Mouse (Mus musculus) spleen, adult 18-20 months (tissue): ENCODE measurements around the gene Fkbp2.

Source experiments
- DNase-seq, 2 experiments: peaks; one replicate each; pipeline ENCODE4 v3.0.0; 2022; ENCODE audit warnings: mixed read lengths in 2 of 2

Gene Fkbp2

DNA sequence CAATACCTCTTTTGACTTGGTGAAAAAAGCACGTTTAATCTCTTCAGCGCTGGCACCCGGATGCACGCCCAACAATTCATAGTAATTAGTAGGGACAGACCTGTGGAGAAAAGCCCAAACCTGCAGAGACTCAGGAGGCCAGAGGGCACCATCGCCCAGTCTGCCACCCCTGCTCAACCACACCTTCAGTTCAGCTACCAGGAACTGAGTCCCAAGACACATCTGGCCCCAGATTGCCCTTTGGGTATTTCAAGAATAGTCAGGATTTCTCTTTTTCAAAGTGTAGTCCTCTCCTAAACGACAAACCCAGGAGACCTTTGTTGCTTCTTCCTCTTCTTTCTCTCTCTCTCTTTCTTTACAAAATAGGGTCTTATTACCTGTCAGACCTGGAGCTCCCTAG, 10.4 kb upstream of the Fkbp2 start:
- DNase-seq = no peak

DNA sequence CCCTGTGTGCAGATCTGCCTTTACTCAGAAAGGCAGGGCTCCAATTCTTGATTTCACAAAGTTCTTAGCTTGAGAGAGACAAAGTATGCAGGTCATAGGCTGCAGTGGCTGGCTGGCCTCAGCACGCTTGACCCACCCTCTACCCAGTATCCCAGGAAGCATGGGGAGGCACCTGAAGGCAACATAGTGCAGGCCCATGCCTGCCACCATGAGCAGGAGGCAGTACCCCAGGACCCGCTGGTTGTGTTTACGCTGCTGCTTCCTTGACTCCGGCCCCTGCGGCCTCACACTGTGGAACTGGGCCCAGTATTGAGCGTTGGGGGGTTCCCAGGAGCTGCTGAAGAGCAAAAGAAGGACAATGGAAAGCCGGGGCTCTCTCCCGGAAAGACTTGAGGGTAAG, 8.9 kb upstream of the Fkbp2 start:
- no peak for DNase-seq

DNA sequence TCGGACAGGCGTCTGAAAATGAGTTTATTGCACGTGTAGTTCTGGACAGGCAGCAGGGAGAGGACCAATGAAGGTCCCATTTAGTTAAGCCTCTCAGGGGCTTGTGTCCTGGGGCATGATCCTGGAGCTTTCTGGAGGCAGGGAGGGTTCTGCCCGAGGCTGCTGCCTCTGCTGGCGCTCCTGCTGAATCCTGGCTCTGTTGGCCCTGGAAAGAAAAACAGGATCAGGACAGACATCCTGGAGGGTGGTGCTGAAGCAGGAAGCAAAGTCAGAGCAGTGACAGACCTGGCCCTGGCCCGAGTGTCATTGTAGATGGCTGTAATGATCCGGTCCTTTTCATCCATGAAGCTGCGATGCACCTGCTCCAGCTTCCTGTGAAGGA, 7.6 kb upstream of the Fkbp2 start:
- DNase-seq = no peak

DNA sequence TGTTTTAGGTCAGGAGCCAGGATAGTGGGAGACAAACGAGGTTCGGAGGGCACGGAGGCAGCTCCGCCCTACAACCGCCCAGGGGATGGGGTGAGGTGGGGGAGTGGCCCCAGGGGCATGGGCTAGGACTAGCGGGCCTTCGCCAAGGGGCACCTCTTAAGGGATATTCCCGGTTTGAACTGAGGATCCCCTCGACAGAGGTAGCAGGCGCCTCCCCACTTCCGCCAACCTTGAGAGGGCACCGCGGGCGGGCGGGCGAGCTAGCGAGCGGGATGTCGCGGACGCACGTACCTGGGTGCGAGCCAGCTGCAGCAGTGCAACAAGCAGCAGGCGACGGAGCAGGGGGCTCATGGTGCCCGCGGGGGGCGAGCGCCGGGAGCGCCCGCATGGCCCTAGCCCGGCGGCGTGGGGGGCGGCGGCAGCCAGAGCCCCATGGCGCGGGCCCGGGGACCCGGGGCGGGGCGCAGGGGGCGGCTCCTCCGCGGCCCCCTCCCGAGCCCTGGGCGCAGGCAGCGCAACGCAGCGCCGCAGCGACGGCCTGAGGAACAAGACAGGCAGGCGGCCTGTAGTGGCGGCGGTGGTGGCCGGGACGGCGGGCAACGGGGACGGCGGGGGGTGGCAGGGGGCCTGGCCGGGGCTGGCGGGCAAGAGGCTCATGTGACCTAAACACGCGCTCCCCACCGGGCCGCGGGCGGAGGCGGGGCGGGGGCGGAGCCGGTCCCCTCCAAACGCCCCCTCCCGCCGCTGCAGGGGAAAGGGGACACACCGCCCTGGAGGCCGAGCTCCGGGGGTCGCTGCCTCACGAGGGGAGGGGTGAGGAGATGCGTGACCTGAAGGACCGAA, 7.0 kb upstream of the Fkbp2 start, which contains the start of gene Vegfb:
Gene Vegfb, minus strand, starts transcription at position 591 of the 843 bp plus-strand sequence.
- DNase-seq = peak; percentile 52 to 71

DNA sequence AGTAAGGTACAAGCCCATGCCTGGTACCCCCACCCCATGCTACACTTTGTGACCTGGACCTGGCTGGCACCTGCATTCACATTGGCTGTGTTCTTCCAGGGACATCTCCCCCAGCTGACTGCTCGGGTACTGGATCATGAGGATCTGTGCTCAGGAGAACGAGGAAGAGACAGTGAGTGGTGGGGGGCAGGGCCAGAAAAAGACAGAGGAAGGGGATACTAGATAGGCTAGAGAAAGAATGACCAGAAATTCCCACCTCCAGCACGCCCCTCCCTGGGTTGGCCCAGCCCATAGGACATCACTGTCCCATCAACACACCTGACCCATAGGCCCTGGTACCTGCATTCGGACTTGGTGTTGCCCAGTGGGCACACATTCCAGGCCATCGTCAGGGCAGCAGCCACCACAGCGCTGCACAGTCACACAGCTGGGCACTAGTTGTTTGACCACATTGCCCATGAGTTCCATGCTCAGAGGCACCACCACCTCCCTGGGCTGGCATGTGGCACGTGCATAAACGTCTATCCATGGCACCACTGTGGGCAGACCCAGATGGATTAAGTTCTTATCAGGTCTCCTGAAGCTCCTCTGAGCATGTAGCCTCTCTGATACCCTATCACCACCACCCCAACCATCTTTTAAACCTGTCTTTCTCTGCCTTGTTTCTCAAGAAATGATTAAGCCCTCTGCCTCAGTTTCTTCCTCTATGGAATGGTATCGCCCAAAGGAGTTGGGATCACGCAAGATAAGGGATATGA, 5.8 kb upstream of the Fkbp2 start:
- DNase-seq = no peak

DNA sequence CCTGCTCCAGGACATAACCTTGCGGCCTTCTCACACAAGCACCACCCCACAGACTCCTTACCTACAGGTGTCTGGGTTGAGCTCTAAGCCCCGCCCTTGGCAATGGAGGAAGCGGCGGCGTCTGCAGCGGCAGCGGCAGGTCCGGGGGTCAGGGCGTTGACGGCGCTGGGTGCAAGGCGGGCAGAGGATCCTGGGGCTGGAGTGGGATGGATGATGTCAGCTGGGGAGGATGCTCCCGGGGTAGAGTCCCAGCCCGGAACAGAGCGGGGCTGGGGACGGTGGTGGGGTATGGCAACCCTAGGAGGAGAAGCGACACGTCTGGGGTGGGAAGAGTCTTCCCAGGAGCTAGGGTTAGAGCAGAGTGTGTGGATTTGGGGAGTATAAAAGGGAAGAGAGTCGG, 5.0 kb upstream of the Fkbp2 start:
- no peak for DNase-seq

DNA sequence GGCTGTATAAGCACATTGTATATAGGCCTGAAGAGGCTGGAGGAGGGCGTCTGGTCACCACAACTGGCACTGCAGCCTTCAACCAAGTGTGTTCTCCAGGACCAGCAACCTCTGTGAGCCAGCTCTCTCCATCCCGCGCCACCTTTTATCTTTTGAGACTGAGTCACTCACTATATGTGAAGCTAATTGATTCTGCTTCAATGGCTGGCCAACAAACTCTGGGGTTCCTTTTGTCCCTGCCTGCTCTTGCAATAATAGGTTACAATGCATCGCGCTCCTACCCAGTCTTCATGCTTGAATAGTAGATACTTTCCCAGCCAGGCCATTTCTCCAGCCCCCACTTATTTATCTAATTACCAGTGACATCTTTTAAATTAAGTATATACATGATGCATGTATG, 3.3 kb upstream of the Fkbp2 start:
- DNase-seq = no peak

DNA sequence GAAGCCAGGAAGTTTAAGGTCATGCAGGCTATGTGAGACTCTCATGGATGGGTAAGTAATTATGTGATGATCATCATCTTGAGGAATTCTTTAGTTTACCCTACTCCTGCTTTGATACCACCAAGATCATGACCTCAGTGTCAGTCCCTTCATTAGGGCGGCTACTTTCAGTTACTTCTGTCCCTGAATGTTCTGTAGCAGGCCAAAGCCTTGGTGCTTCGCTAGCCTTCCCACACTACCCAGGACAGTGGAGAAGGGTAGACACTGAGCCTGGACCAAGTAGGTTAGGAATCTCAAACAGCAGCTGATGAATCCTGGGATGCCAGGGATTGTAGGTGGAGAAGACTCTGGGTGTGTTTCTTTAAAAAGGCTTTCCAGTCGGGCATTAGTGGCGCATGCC, 1.2 kb upstream of the Fkbp2 start:
- DNase-seq = no peak

DNA sequence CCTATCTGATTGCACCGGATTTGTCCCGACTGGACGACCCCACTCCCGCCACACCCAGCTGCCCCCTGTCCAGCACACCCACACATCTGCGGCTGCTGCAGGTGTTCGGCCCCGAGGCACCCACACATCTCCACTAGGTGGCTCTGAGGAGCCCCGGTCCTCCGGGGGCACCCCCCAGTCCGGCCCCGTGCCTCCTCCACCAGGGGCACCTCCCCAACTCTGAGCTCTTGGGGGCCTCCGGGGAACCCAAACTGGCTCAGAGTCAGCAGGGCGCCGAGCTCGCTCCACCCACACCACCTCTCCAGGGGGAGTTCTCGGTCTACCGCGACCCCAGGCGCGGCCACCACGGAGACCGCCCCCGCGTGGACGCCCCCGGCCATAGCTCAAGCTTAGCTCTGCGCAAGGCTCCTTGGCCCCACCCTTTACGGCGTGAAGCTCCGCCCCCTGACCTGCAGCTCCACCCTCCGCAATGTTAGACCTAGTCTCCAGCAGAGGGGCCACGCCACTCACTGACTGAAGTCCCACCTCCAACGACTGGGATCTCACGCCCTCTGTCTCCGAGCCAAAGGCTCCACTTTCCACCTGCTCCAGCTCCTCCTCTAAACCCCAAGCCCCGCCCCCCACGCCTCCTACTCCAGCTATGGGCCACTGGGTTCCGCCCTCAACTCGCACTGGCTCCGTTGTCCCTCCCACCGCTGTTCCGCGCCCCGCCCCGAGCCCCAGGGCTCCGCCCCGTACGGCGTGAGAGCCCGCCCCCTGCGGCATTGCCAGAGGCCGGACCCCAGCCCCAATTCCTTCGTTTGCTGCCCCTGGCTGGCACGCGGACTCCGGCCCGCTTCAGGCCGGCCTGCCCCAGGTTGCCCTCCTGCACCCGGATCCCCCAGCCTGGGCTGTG, 568 bp downstream of the Fkbp2 start:
- peak; percentile 99 for DNase-seq

DNA sequence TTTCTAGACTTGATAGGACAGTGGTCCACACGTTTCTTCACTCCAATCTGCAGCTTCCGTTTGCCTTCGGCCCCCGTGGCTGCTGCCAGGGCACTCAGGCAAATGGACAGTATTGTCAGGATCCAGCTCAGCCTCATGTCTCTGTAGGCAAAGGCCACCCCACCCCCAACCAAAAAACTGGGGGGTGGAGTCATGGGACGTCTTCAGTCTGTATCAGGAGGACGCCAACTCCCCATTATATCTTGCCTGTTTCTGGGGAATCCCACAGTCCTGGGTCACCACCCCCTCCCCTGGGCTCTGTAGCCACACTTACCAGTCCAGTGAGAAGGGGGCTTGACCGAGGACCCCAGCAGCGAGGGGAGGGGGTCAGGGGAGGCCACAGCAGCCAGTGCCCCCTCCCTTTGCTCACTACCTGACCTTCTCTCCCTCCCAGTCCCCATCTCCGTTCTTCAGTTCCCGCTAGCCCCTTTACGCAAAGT, 1.3 kb downstream of the Fkbp2 start:
- no peak for DNase-seq

DNA sequence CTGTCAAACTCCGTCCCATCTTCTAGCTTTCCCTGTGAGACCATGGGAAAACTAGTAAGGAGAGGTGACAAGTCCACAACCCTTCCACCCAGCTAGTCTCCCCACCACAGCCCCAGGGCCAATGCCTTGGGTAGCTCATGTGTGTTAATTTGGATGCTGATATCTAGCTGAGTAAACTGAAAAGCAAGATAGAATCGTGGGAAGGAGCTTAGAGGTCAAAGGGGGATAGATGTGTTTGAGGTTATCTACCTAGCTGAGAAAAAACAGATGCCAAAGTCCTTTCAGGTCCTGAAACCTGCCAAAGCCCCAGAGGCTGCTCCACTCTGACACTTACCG, 1.7 kb downstream of the Fkbp2 start:
- DNase-seq = no peak

DNA sequence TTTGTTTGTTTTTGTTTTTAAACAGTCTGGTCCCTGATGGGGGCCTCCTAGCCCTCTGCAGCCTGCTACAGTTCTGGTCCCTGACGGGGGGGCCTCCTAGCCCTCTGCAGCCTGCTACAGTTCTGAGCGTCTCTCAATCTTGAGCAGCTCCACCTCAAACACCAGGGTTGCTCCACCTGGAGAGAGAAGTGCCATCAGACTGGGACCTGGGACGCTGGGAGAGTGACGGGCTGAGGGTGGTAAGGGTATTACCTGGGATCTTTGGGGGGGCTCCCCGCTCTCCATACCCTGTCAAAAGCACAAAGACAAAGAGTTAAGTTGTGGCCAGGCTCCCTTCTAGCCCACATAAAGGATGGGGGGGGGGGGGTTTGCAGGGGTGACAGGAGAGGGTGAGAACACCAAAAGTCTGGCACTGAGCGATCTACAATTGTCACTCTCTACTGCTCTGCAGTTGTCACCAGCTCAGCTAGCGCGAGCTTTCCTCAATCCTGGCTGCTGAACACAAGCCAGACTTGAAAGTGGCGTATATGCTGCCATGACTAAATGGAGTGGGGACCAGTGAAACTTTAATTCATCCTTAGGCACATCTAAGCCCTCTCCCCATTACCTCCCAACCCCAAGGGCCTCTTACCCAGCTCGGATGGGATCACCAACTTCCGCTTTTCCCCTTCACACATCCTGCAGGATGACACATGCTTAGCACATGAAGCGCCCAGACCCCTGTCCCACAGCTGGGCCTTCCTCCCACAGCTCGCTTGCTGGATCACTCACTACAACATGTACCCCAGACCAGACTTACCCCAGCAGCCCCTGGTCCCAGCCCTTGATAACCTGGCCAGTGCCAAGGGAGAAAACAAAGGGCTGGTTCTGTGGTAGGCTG, 2.3 kb downstream of the Fkbp2 start:
- DNase-seq = no peak

DNA sequence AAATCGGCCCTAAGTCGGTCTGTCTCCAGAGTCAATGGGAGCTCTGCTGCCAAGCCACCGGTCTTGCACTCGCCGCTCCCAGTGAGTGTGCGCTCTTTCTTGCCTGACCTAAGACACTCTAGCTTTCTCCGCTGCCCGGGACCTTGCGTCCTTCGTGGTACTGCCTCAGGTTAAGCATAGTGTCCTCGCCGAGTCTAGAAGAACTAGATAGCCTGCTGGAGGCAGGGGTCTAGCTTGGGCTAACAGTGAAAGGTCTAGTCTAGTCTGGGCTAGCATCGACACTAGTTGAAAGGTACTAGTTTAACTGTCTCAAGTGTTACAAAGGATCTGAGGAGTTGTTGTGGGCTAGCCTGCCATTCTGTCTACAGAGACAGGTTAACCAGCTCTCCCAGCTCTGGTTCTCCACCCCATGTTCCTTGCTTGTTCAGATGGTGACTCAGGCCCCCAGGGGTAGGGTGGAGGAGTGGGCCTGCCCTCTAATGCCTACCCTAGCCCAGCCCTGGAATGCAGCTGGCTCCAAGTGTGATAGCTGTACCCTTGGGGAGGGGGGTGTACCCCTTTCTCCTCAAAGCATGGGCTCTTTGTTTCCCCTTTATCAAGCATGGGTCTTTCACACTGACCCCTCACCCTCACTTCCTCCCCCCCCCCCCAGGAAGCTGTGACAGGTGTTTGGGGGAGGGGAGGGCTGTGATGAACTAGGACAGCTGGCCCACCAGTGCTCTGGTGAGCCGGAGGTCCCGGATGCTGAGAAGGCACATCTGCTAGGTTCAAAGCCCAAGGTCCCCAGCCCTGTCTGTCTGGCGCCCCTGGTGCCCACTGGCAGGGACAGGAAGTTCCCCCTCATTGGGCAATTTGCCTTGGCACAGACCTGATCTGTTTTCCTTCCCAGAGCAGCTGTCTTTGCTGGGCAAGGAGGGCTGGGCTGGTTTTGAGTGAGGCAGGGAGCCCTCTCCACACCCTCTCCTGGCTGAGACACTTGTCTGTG, 4.5 kb downstream of the Fkbp2 start, which contains the start of gene Plcb3:
Gene Plcb3, minus strand, starts transcription at position 934 of the 985 bp plus-strand sequence.
- DNase-seq = peak in 1 of 2 experiments; percentile 42

DNA sequence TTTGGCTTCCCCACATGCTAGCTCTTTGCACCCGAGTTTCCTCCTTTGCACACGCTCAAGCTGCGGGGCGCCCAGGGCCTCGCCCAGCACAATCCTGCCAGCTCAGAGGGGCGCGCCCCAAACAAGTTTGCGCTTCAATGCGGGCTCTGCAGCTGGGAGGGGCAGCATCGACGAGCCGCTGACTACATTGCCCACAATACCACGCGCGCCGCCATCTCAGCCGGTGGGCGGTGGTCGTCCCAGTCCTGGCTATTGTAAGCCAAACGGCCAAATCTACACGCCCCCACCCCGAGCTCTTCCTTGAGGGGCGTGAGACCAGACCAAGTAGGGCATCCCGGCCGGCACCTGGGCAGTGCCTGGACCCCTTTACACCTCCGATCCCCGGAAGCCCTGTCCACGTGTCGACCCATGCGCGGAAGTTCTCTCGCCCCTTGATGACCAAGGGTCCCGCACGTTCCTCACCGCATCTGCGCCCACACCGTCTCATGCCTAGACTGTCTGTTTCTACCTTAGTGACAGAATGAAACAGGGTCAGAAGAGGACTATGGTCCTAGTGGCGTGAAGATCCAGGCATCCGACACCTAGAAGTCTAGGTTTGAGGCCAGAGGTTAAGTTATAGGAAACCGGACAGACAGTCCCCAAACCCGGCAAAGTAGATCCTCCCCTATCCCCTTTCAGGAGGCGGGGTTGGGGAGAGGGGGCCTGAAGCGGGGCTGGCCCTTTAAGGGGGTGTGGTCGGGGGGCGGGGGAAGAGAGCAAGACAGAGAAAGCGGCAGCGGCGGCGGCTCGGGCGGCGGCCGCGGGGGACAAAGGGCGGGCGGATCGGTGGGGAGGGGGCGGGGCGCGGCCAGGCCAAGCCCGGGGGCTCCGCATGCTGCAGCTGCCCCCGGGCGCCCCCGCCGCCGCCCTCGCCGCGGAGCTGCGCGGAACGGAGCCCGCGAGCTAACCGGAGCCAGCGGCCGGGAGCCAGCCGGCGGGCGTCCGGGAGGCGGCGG, 5.8 kb downstream of the Fkbp2 start, which contains the start of gene Ppp1r14b:
Gene Ppp1r14b, plus strand, starts transcription at position 758 of the 995 bp plus-strand sequence.
- DNase-seq = peak; percentile 64 to 75

DNA sequence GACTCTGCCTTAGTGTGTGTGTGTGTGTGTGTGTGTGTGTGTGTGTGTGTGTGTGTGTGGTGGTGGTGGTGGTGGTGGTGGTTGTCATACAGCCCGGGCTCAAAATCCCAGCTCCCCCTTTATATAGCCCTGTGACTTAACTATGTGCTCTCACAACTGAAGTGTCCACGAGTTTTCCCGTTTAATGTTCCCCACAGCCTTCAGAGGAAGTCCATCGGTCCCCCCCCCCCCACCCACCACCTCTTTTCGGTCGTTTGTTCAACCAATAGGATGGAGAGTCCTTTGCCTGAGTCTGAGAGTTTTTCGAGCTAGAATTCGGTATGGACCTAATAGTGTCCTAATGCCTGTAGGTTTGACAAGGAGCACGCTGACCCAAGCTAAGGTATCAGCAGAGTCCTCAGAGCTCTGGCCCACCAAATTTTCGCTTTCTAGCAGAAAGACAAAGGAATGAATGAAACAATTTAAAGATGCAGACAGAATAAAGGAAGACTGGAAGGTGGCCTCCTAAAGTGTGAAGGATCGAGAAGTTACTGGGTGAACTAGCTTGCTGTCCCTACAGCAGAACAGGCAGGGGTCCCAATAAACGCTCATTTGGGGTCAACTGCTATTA, 6.6 kb downstream of the Fkbp2 start:
- no peak for DNase-seq

DNA sequence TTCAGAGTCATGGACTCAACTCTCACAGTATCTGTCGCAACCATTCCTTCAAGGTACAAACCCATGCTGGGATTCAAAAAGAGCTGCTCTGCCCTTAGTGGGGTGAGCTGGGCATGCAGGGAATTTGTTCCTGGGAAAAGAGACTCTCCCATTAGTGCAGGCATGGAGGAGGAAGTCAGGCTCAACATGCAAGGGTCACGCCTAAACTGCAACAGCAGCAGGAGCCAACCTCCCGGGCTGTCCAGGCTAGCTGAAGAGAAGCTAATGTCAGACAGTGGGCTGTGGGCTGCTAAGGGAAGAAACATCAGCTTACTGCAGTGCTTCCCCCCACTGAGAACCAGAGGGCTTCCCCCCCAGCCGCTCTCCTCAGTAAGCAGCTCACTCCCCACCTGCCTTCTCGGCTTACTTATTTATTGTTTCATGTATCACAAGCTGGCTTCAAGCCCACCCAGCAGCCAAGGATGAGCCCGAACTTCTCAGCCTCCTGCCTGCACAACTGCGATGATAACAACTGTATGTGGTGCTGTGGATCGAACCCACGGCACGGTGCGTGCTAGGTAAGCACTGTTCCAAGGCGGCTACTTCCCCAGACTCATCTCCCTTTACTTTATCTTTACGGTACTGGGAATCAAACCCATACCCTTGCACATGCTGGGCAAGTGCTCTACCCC, 7.9 kb downstream of the Fkbp2 start:
- DNase-seq = no peak

DNA sequence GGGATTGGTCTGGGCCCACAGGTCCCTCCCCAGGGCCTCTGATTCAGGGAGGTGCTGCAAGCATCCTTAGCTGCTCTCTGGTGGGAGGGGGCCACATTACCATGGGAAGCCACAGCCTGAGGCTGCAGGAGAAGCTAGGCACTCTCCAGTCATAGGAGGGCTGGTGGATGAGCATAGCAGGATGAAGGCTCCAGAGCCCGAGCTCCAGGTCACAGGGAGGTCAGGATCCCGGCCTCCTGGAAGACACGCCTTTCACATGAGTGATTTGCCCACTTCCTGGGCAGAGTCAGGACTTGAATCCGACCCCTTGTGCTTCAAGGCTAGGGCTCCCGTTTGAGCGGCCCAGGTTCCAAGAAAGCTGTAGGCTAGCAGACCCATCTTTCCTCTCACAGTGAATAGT, 8.7 kb downstream of the Fkbp2 start:
- DNase-seq = no peak

DNA sequence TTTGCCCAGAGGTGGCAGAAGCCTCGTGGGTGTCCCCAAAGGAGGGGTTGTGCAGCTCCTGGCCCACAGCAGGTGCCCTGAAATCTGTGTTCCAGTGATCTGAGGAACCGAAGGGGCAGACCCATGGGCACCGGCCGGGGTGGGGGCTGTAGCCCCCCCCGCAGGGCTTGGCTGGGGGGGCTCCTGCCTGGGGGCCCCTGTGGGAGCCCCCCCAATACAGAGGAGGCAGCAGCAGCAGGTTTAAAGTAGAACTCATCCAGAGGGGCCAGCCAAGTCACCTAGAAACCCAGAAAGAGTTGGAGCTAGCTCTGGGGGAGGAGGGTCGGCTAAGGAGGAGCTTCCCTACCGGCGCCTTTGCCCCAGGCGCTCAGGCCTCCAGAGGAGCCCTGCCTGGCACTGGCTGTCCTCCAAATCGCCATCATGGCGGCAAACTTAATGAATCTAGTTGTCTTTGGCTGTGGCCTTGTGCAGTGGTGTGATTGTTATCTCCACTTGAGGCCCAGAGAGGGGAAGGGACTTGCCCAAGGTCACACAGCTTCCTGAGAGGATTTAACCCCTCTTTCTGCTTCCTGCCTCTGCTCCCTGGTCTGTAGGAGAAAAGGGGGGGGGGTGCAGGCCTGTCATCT, 9.7 kb downstream of the Fkbp2 start:
- DNase-seq = no peak
